Mouse (Mus musculus) kidney, adult 2 months (tissue): ENCODE measurements around the gene Ctdnep1.

Experiments
- CTCF ChIP-seq: fragments of 200-500 bp; conservative IDR thresholded peaks from 2 replicates; pipeline ENCODE4 v1.5.1; 2011; ENCODE audit warnings: low read depth, mild to moderate bottlenecking, control low read depth, low read length, moderate library complexity, mixed read lengths; ENCODE audit not compliant: insufficient read depth, insufficient read length
- POLR2A ChIP-seq: fragments of 200-500 bp; IDR thresholded peaks from one replicate; pipeline ENCODE4 v1.6.1; 2011; ENCODE audit warnings: low read depth, low read length, control low read depth

DNA sequence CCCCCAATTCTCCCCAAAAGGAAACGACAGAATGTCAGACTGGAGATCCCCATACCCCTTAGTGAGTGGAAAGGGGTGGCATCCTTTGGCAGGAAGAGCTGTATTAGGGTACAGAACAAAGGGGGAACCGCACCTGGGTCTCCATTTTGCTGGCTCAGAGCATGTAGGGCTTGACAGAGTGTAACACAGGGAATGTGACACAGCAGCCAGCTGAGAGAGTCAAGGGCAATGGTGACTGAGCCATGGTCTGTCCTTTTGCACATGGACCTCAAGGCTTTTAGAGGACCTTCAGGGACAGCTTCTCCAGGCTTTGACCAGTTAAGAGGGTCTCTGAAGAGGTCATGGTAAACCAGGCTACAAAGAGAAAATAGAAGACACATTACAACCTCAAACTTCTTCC, 6.0 kb upstream of the Ctdnep1 start:
- TF ChIP-seq CTCF (no peak), POLR2A (no peak)
